Comparison of ENCODE assay signal across 8 mouse cellular contexts in genomic region chr11:88620158-88620973, GRCm38 (mm10).
DNase-seq lines count a peak whose midpoint lies in the region; ATAC-seq and TF ChIP-seq lines count a peak whose summit lies in the region.

No protein-coding gene starts in this region.

- H3K36me3 ChIP-seq in embryonic facial prominence, embryonic 14.5 days (ENCODE audit: control insufficient read depth, insufficient read depth, low read length), result no peaks in the 10 kb centered on the region
- peaks cover 7% of the 10 kb centered on the region; the same call in 1 of the 2 replicates for H3K36me3 ChIP-seq in heart, embryonic 13.5 days
- H3K36me3 ChIP-seq in liver, embryonic 15.5 days (replicated peaks), result no peaks in the 10 kb centered on the region

- peak overlapping the region; percentile 61 for H3K27ac ChIP-seq in embryonic facial prominence, embryonic 14.5 days (replicated peaks; ENCODE audit: low read depth, low read length)
- H3K27ac ChIP-seq in heart, embryonic 13.5 days (replicated peaks), result peak overlapping the region; percentile 78
- H3K27ac ChIP-seq in liver, embryonic 15.5 days (replicated peaks), result 0 out of 2 replicates have a peak overlapping the region, but pooled peaks have one; percentile 19
- H3K27ac ChIP-seq in olfactory bulb, adult 2 months (ENCODE audit: insufficient read depth, low read depth, low read length), result peak overlapping the region; percentile 78

- ATAC-seq in embryonic facial prominence, embryonic 14.5 days (ENCODE audit: low read depth), result peak; percentile 68
- no peak for ATAC-seq in heart, embryonic 13.5 days (ENCODE audit: extremely low read depth, insufficient number of reproducible peaks, low FRiP score, low TSS enrichment)
- peak; percentile 54; the same call in 1 of the 2 replicates for ATAC-seq in liver, embryonic 15.5 days (ENCODE audit: insufficient read depth)
- no peak for ATAC-seq in megakaryocyte progenitor cell, adult 5-6 weeks (replicated peaks; ENCODE audit: poor library complexity)

- no peaks in the 10 kb centered on the region for H3K9me3 ChIP-seq in embryonic facial prominence, embryonic 14.5 days (ENCODE audit: control insufficient read depth, low read length)
- no peaks in the 10 kb centered on the region for H3K9me3 ChIP-seq in heart, embryonic 13.5 days
- no peaks in the 10 kb centered on the region for H3K9me3 ChIP-seq in liver, embryonic 15.5 days (replicated peaks)

- WGBS in embryonic facial prominence, embryonic 14.5 days, result 7% methylated on average over 15 of the region's 15 CpGs
- WGBS in heart, embryonic 13.5 days, result 8% methylated on average over 15 of the region's 15 CpGs
- 44% methylated on average over 15 of the region's 15 CpGs for WGBS in liver, embryonic 15.5 days (ENCODE audit: insufficient replicate concordance)
- 13% methylated on average over 15 of the region's 15 CpGs for WGBS in olfactory bulb, adult 2 months

- TF ChIP-seq CTCF in olfactory bulb, adult 2 months (IDR thresholded peaks at IDR 0.05; ENCODE audit: insufficient read depth, low read depth, low read length), result no peak

- H3K4me3 ChIP-seq in embryonic facial prominence, embryonic 14.5 days (ENCODE audit: low read depth, low read length), result no peak overlapping the region
- H3K4me3 ChIP-seq in heart, embryonic 13.5 days, result no peak overlapping the region
- H3K4me3 ChIP-seq in liver, embryonic 15.5 days (replicated peaks), result no peak overlapping the region
- H3K4me3 ChIP-seq in olfactory bulb, adult 2 months (ENCODE audit: insufficient read depth, low read depth, low read length), result no peak overlapping the region

- no peaks in the 10 kb centered on the region for H3K27me3 ChIP-seq in embryonic facial prominence, embryonic 14.5 days (replicated peaks; ENCODE audit: control insufficient read depth, insufficient read depth, low read length)
- no peaks in the 10 kb centered on the region for H3K27me3 ChIP-seq in heart, embryonic 13.5 days (replicated peaks)
- H3K27me3 ChIP-seq in liver, embryonic 15.5 days, result no peaks in the 10 kb centered on the region

- no peak overlapping the region for H3K9ac ChIP-seq in embryonic facial prominence, embryonic 14.5 days (ENCODE audit: low read depth, low read length)
- H3K9ac ChIP-seq in heart, embryonic 13.5 days, result peak overlapping the region; percentile 38
- H3K9ac ChIP-seq in liver, embryonic 15.5 days, result no peak overlapping the region

- peak; percentile 78 to 81 for DNase-seq in spleen, postnatal 36 days (ENCODE audit: low spot score in 2 of 2)
- no peak for DNase-seq in spleen, postnatal 14 days (ENCODE audit: low spot score in 2 of 2)
- peak; percentile 84 for DNase-seq in embryonic facial prominence, embryonic 14.5 days (ENCODE audit: low spot score)
- DNase-seq in kidney, postnatal 14 days, result peak; percentile 67

- TF ChIP-seq POLR2A in olfactory bulb, adult 2 months (IDR thresholded peaks at IDR 0.05; ENCODE audit: insufficient read depth, low read depth, low read length), result no peak

- peak overlapping the region; percentile 24; the same call in 1 of the 2 replicates for H3K4me2 ChIP-seq in embryonic facial prominence, embryonic 14.5 days (ENCODE audit: low read depth, low read length)
- H3K4me2 ChIP-seq in heart, embryonic 13.5 days, result peak overlapping the region; percentile 55
- H3K4me2 ChIP-seq in liver, embryonic 15.5 days, result no peak overlapping the region

- peaks cover 36% of the 10 kb centered on the region for H3K4me1 ChIP-seq in embryonic facial prominence, embryonic 14.5 days (ENCODE audit: control insufficient read depth, insufficient read depth, low read length)
- peaks cover 85% of the 10 kb centered on the region for H3K4me1 ChIP-seq in heart, embryonic 13.5 days
- peaks cover 62% of the 10 kb centered on the region for H3K4me1 ChIP-seq in liver, embryonic 15.5 days (replicated peaks)
- peaks cover 39% of the 10 kb centered on the region for H3K4me1 ChIP-seq in olfactory bulb, adult 2 months (ENCODE audit: control insufficient read depth, insufficient read depth, low read length)

Comparison
In these comparisons a context has a peak if more than half of its experiments do, and no peak if none do; other contexts are left out.
1. DNase-seq: peak in spleen, postnatal 36 days (2 of 2), embryonic facial prominence, embryonic 14.5 days (single experiment) and kidney, postnatal 14 days (single experiment); none in spleen, postnatal 14 days (0 of 2).
2. ATAC-seq: peak in embryonic facial prominence, embryonic 14.5 days (single experiment) and liver, embryonic 15.5 days (single experiment); none in heart, embryonic 13.5 days (single experiment) and megakaryocyte progenitor cell, adult 5-6 weeks (single experiment).
3. H3K27ac ChIP-seq: peak in every context shown above with its lines; median percentile 78 in heart, embryonic 13.5 days; 78 in olfactory bulb, adult 2 months; 61 in embryonic facial prominence, embryonic 14.5 days; 19 in liver, embryonic 15.5 days.